ENCODE assay signal across 24 mouse cellular contexts in the genomic region with DNA sequence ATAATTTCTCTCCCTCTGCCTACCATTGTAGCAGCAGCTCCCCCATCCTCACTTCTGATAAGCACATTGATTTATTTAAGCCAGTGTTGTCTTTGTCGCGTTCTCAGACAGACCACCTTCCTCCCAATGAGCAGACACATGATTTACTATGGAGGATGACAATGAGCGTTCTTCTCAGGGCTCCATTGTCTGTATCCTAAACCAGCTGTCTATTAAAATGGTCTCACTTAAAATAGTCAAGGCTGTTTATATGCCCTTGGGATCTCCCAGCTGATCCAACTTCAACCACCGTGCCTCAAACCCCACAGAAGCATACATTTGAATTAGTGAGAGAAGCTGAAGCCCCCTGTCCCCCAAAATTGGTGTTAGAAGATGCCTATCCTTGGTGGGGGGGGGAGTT. TPM values are rescaled to one million over a fixed set of nuclear protein-coding genes. Genes with fewer than 3 reads are reported as not detected.
DNase-seq lines count a peak whose midpoint lies in the region; ATAC-seq lines count a peak whose summit lies in the region.
"Had no signal": no experiment of that assay in that cellular context is flagged by ENCODE, and none has a peak within 500 bp of the region (broad histone marks: within the 10 kb centered on the region; RNA-seq: fewer than 3 reads in every experiment).

No protein-coding gene starts in this region.

- H3K4me2 ChIP-seq in limb, embryonic 13.5 days (replicated peaks) = no peak overlapping the region
- H3K4me2 ChIP-seq in hindbrain, embryonic 13.5 days = 0 out of 2 replicates have a peak overlapping the region, but pooled peaks have one; percentile 11
- H3K4me2 ChIP-seq in neural tube, embryonic 12.5 days (replicated peaks) = 0 out of 2 replicates have a peak overlapping the region, but pooled peaks have one; percentile 20
- H3K4me2 ChIP-seq: embryonic facial prominence, embryonic 15.5 days; heart, embryonic 13.5 days had no signal

- H3K9me3 ChIP-seq in limb, embryonic 13.5 days = no peaks in the 10 kb centered on the region
- H3K9me3 ChIP-seq in limb, embryonic 10.5 days (replicated peaks) = no peaks in the 10 kb centered on the region
- H3K9me3 ChIP-seq in hindbrain, embryonic 13.5 days = no peaks in the 10 kb centered on the region
- no peaks in the 10 kb centered on the region for H3K9me3 ChIP-seq in neural tube, embryonic 12.5 days
- H3K9me3 ChIP-seq: embryonic facial prominence, embryonic 15.5 days; heart, embryonic 13.5 days had no signal

- DNase-seq in limb, embryonic 10.5 days (ENCODE audit: low spot score) = no peak
- no peak for DNase-seq in lung, postnatal 4 days
- DNase-seq: adrenal gland, postnatal 25 days; cerebellum, adult 11 months; cerebellum, adult 9-11 months; gastrocnemius, postnatal 10 days; heart, adult 18-20 months; heart, postnatal 14 days; kidney, adult 11 months; layer of hippocampus, adult 9-11 months; liver; right cerebral cortex, postnatal 14 days had no signal

- 75% methylated on average over 4 of the region's 4 CpGs for WGBS in limb, embryonic 13.5 days
- WGBS in limb, embryonic 10.5 days = 70% methylated on average over 4 of the region's 4 CpGs
- 27% methylated on average over 4 of the region's 4 CpGs for WGBS in hindbrain, embryonic 13.5 days
- 17% methylated on average over 4 of the region's 4 CpGs for WGBS in neural tube, embryonic 12.5 days

- no peak overlapping the region; the same call in 1 of the 2 replicates for H3K27ac ChIP-seq in limb, embryonic 13.5 days
- H3K27ac ChIP-seq in limb, embryonic 10.5 days = no peak overlapping the region
- 0 out of 2 replicates have a peak overlapping the region, but pooled peaks have one; percentile 34 for H3K27ac ChIP-seq in brown adipose tissue, adult 24 weeks (replicated peaks; ENCODE audit: low read depth, low read length)
- H3K27ac ChIP-seq in hindbrain, embryonic 13.5 days = peak overlapping the region; percentile 69; the same call in 1 of the 2 replicates
- H3K27ac ChIP-seq in neural tube, embryonic 12.5 days = 0 out of 2 replicates have a peak overlapping the region, but pooled peaks have one; percentile 21
- H3K27ac ChIP-seq: embryonic facial prominence, embryonic 15.5 days; heart, embryonic 13.5 days; left cerebral cortex, adult 2 months had no signal

- H3K4me1 ChIP-seq in limb, embryonic 13.5 days = peaks cover 39% of the 10 kb centered on the region
- H3K4me1 ChIP-seq in limb, embryonic 10.5 days = peaks cover 3% of the 10 kb centered on the region; the same call in 1 of the 2 replicates
- peaks cover 16% of the 10 kb centered on the region; the same call in 1 of the 2 replicates for H3K4me1 ChIP-seq in brown adipose tissue, adult 24 weeks (ENCODE audit: control insufficient read depth, insufficient read depth, insufficient read length, low read length)
- H3K4me1 ChIP-seq in hindbrain, embryonic 13.5 days (replicated peaks) = peaks cover 62% of the 10 kb centered on the region
- H3K4me1 ChIP-seq in neural tube, embryonic 12.5 days = peaks cover 43% of the 10 kb centered on the region

- no peaks in the 10 kb centered on the region for H3K27me3 ChIP-seq in limb, embryonic 13.5 days
- no peaks in the 10 kb centered on the region for H3K27me3 ChIP-seq in limb, embryonic 10.5 days (ENCODE audit: low read depth, poor library complexity, severe bottlenecking)
- no peaks in the 10 kb centered on the region for H3K27me3 ChIP-seq in hindbrain, embryonic 13.5 days
- no peaks in the 10 kb centered on the region for H3K27me3 ChIP-seq in neural tube, embryonic 12.5 days (replicated peaks)
- H3K27me3 ChIP-seq: embryonic facial prominence, embryonic 15.5 days; heart, embryonic 13.5 days had no signal

- no peak overlapping the region for H3K4me3 ChIP-seq in limb, embryonic 13.5 days
- H3K4me3 ChIP-seq in limb, embryonic 10.5 days = no peak overlapping the region
- no peak overlapping the region for H3K4me3 ChIP-seq in brown adipose tissue, adult 24 weeks (ENCODE audit: insufficient read depth, low read depth, low read length)
- H3K4me3 ChIP-seq in hindbrain, embryonic 13.5 days = no peak overlapping the region
- no peak overlapping the region for H3K4me3 ChIP-seq in neural tube, embryonic 12.5 days
- H3K4me3 ChIP-seq: embryonic facial prominence, embryonic 15.5 days; heart, embryonic 13.5 days; left cerebral cortex, adult 2 months had no signal

- peaks cover 30% of the 10 kb centered on the region for H3K36me3 ChIP-seq in limb, embryonic 13.5 days
- H3K36me3 ChIP-seq in limb, embryonic 10.5 days = no peaks in the 10 kb centered on the region
- no peaks in the 10 kb centered on the region for H3K36me3 ChIP-seq in hindbrain, embryonic 13.5 days
- 0 out of 2 replicates have a peak, but pooled peaks cover 3% of the 10 kb centered on the region for H3K36me3 ChIP-seq in neural tube, embryonic 12.5 days
- H3K36me3 ChIP-seq: embryonic facial prominence, embryonic 15.5 days had no signal

- no peak for ATAC-seq in limb, embryonic 13.5 days (ENCODE audit: low FRiP score, low read depth)
- ATAC-seq in hindbrain, embryonic 13.5 days (ENCODE audit: low FRiP score) = 0 out of 2 replicates have a peak, but pooled peaks have one; percentile 39
- peak; percentile 74 for ATAC-seq in neural tube, embryonic 12.5 days (ENCODE audit: low FRiP score, low read depth)
- ATAC-seq in megakaryocyte progenitor cell, adult 5-6 weeks (replicated peaks; ENCODE audit: poor library complexity) = no peak
- ATAC-seq: CD4-positive, CD25-positive, alpha-beta regulatory T cell, adult 4 months; forebrain, embryonic 14.5 days; lung, postnatal 0 days had no signal

- H3K9ac ChIP-seq in limb, embryonic 13.5 days = peak overlapping the region; percentile 8; the same call in 1 of the 2 replicates
- no peak overlapping the region for H3K9ac ChIP-seq in hindbrain, embryonic 13.5 days
- H3K9ac ChIP-seq in neural tube, embryonic 12.5 days = no peak overlapping the region
- H3K9ac ChIP-seq: embryonic facial prominence, embryonic 15.5 days; heart, embryonic 13.5 days had no signal

RNA-seq across cellular contexts. Expression of gene Ebf1, which starts 11.3 kb away (rescaled TPM):
- polyA plus RNA-seq in limb, embryonic 13.5 days (2015; fragmentation: Nextera tagmentation; extraction: Ambion mirVana) = 103 and 126 TPM in 2 replicates
- 7.4 and 23.8 TPM in 2 replicates for polyA plus RNA-seq in limb, embryonic 10.5 days (2016; fragmentation: Nextera tagmentation; extraction: Ambion mirVana)
- polyA plus RNA-seq in brown adipose tissue, adult 24 weeks (2012; ENCODE audit: insufficient read depth, insufficient read length, missing spikeins) = 35.3 and 38.8 TPM in 2 replicates
- 135 and 159 TPM in 2 replicates for polyA plus RNA-seq in hindbrain, embryonic 13.5 days (2015; fragmentation: Nextera tagmentation; extraction: Ambion mirVana)
- 109 and 112 TPM in 2 replicates for polyA plus RNA-seq in neural tube, embryonic 12.5 days (2016; fragmentation: Nextera tagmentation; extraction: Ambion mirVana)
- 0.02 and 0.29 TPM in 2 replicates for total RNA-seq in megakaryocyte progenitor cell, adult 5-6 weeks (2015)
- total RNA-seq in megakaryocyte progenitor cell, adult 5-6 weeks (2017) = 0.24 TPM in 1 of 2 replicates, not detected in the other
- total RNA-seq: common myeloid progenitor, adult 5-6 weeks had no signal

Comparison
In these comparisons a context has a peak if more than half of its experiments do, and no peak if none do; other contexts are left out.
1. ATAC-seq: peak in hindbrain, embryonic 13.5 days (single experiment) and neural tube, embryonic 12.5 days (single experiment); none in limb, embryonic 13.5 days (single experiment) and megakaryocyte progenitor cell, adult 5-6 weeks (single experiment).
2. H3K27ac ChIP-seq: peak in brown adipose tissue, adult 24 weeks (single experiment), hindbrain, embryonic 13.5 days (single experiment) and neural tube, embryonic 12.5 days (single experiment); none in limb, embryonic 13.5 days (single experiment) and limb, embryonic 10.5 days (single experiment).